18 mouse cellular contexts compared by ENCODE assay signal in genomic region chr14:54712074-54712473, GRCm38 (mm10). TPM values are rescaled to one million over a fixed set of nuclear protein-coding genes. Genes with fewer than 3 reads are reported as not detected.
DNase-seq lines count a peak whose midpoint lies in the region; ATAC-seq and TF ChIP-seq lines count a peak whose summit lies in the region.
"Had no signal": no experiment of that assay in that cellular context is flagged by ENCODE, and none has a peak within 500 bp of the region (broad histone marks: within the 10 kb centered on the region; RNA-seq: fewer than 3 reads in every experiment).

Cebpe (minus strand) TSS chr14:54712174.

- H3K36me3 ChIP-seq in lung, embryonic 16.5 days (ENCODE audit: control insufficient read depth, insufficient read depth, low read length) = no peaks in the 10 kb centered on the region
- H3K36me3 ChIP-seq in megakaryocyte, embryonic 14.5 days (replicated peaks; ENCODE audit: low read length) = no peaks in the 10 kb centered on the region
- H3K36me3 ChIP-seq in forebrain, embryonic 15.5 days = no peaks in the 10 kb centered on the region
- H3K36me3 ChIP-seq: embryonic facial prominence, embryonic 15.5 days; kidney, embryonic 15.5 days; midbrain, embryonic 12.5 days had no signal

- H3K27ac ChIP-seq in gastrocnemius, adult 2 months = peak within 1 kb of the TSS; percentile 17
- H3K27ac ChIP-seq in lung, embryonic 16.5 days (ENCODE audit: low read length) = peak within 1 kb of the TSS; percentile 33; the same call in 1 of the 2 replicates
- H3K27ac ChIP-seq in forebrain, embryonic 15.5 days (replicated peaks) = no peak within 1 kb of the TSS
- H3K27ac ChIP-seq: embryonic facial prominence, embryonic 15.5 days; hindbrain, embryonic 14.5 days; kidney, embryonic 15.5 days; midbrain, embryonic 12.5 days had no signal

- no peaks in the 10 kb centered on the region for H3K9me3 ChIP-seq in lung, embryonic 16.5 days (ENCODE audit: control insufficient read depth, low read length)
- H3K9me3 ChIP-seq in megakaryocyte, embryonic 14.5 days = peaks cover 8% of the 10 kb centered on the region
- H3K9me3 ChIP-seq in forebrain, embryonic 15.5 days = no peaks in the 10 kb centered on the region
- H3K9me3 ChIP-seq: embryonic facial prominence, embryonic 15.5 days; kidney, embryonic 15.5 days; midbrain, embryonic 12.5 days had no signal

- TF ChIP-seq CTCF in gastrocnemius, adult 2 months (IDR thresholded peaks at IDR 0.05) = no peak

- intact Hi-C loops in gastrocnemius, adult 2 months (cut with DNase I) = no loop called here

- H3K4me1 ChIP-seq in lung, embryonic 16.5 days (replicated peaks; ENCODE audit: control insufficient read depth, insufficient read depth, low read length) = peaks cover 7% of the 10 kb centered on the region; the same call in 1 of the 2 replicates
- H3K4me1 ChIP-seq in megakaryocyte, embryonic 14.5 days = peaks cover 28% of the 10 kb centered on the region
- H3K4me1 ChIP-seq in forebrain, embryonic 15.5 days = peaks cover 12% of the 10 kb centered on the region
- H3K4me1 ChIP-seq: midbrain, embryonic 12.5 days had no signal

- no peak for ATAC-seq in lung, embryonic 16.5 days (ENCODE audit: low read depth)
- ATAC-seq in hematopoietic stem cell, adult 5-6 weeks (replicated peaks in 1 of 2; ENCODE audit: insufficient read depth in 1 of 2, low FRiP score in 2 of 2, low TSS enrichment in 1 of 2, low read depth in 1 of 2, poor library complexity in 2 of 2, severe bottlenecking in 2 of 2) = peak in 1 of 2 experiments; percentile 16; a peak in 1 of 4 replicates
- no peak for ATAC-seq in forebrain, embryonic 15.5 days (replicated peaks)
- ATAC-seq: forebrain, embryonic 14.5 days had no signal

- no peaks in the 10 kb centered on the region for H3K27me3 ChIP-seq in lung, embryonic 16.5 days (ENCODE audit: control insufficient read depth, insufficient read depth, low read depth, low read length)
- peaks cover 51% of the 10 kb centered on the region for H3K27me3 ChIP-seq in megakaryocyte, embryonic 14.5 days (replicated peaks)
- H3K27me3 ChIP-seq in forebrain, embryonic 15.5 days = no peaks in the 10 kb centered on the region

- H3K9ac ChIP-seq in lung, embryonic 16.5 days (ENCODE audit: low read length) = peak within 1 kb of the TSS; percentile 5; the same call in 1 of the 2 replicates
- no peak within 1 kb of the TSS for H3K9ac ChIP-seq in forebrain, embryonic 15.5 days (replicated peaks)
- H3K9ac ChIP-seq: embryonic facial prominence, embryonic 15.5 days; hindbrain, embryonic 14.5 days; kidney, embryonic 15.5 days; lung, embryonic 14.5 days; midbrain, embryonic 12.5 days had no signal

- no peak within 1 kb of the TSS for H3K4me3 ChIP-seq in gastrocnemius, adult 2 months
- H3K4me3 ChIP-seq in lung, embryonic 16.5 days (ENCODE audit: low read length) = no peak within 1 kb of the TSS
- peak within 1 kb of the TSS; percentile 20 for H3K4me3 ChIP-seq in megakaryocyte, embryonic 14.5 days (replicated peaks)
- no peak within 1 kb of the TSS for H3K4me3 ChIP-seq in forebrain, embryonic 15.5 days
- H3K4me3 ChIP-seq: embryonic facial prominence, embryonic 15.5 days; kidney, embryonic 15.5 days; midbrain, embryonic 12.5 days had no signal

- WGBS in lung, embryonic 16.5 days = 79% methylated on average over 7 of the region's 7 CpGs
- 87% methylated on average over 7 of the region's 7 CpGs for WGBS in forebrain, embryonic 15.5 days

- no peak for DNase-seq in gastrocnemius, adult 2 months
- no peak for DNase-seq in gastrocnemius, postnatal 4 days (ENCODE audit: low spot score in 2 of 2)
- no peak for DNase-seq in lung, postnatal 10 days
- DNase-seq in left cerebral cortex, adult 9 months (ENCODE audit: low spot score in 2 of 2) = no peak
- DNase-seq: cerebellum, adult 11 months; gastrocnemius, postnatal 10 days had no signal

- H3K4me2 ChIP-seq in lung, embryonic 16.5 days (ENCODE audit: low read depth, low read length) = no peak within 1 kb of the TSS
- H3K4me2 ChIP-seq in forebrain, embryonic 15.5 days (replicated peaks) = no peak within 1 kb of the TSS
- H3K4me2 ChIP-seq: embryonic facial prominence, embryonic 15.5 days; hindbrain, embryonic 14.5 days; kidney, embryonic 15.5 days; lung, embryonic 14.5 days; midbrain, embryonic 12.5 days had no signal

RNA-seq across cellular contexts. Expression of gene Cebpe, which starts in this region (rescaled TPM):
- not detected for total RNA-seq in gastrocnemius, adult 2 months (2021)
- total RNA-seq in gastrocnemius, postnatal 4 days (2021) = not detected
- 0.28 TPM in 1 of 2 replicates, not detected in the other for polyA plus RNA-seq in lung, embryonic 16.5 days (2015; fragmentation: Nextera tagmentation; extraction: Ambion mirVana)
- 11.4 and 25.4 TPM in 2 replicates for total RNA-seq in hematopoietic stem cell, adult 5-6 weeks (2017)
- polyA plus RNA-seq in megakaryocyte, embryonic 14.5 days (2012; ENCODE audit: insufficient read depth, low replicate concordance) = 17.3 TPM in 1 of 2 replicates, not detected in the other
- not detected in 2 replicates for polyA plus RNA-seq in forebrain, embryonic 15.5 days (2015; fragmentation: Nextera tagmentation; extraction: Ambion mirVana)
- total RNA-seq: left cerebral cortex, postnatal 36 days had no signal
- polyA plus RNA-seq: embryonic facial prominence, embryonic 15.5 days; forebrain, embryonic 14.5 days; heart, embryonic 14.5 days; hindbrain, embryonic 14.5 days; lung, embryonic 14.5 days had no signal

Comparison
In these comparisons a context has a peak if more than half of its experiments do, and no peak if none do; other contexts are left out.
1. RNA of gene Cebpe (total RNA-seq): 11.4 to 25.4 TPM in hematopoietic stem cell, adult 5-6 weeks; not detected in gastrocnemius, adult 2 months and not detected in gastrocnemius, postnatal 4 days; every median in the first group is over 10 times any median in the second.